Mouse (Mus musculus) heart, adult 18-20 months (tissue): ENCODE results near the gene Gm973. TPM values are rescaled to one million over a fixed set of nuclear protein-coding genes. Genes with fewer than 3 reads are reported as not detected.
A peak's percentile ranks its signal among the peaks of the same experiment; 100 is the strongest.

ENCODE experiments used
- DNase-seq, 2 experiments: peaks; one replicate each; pipeline ENCODE4 v3.0.0; 2021 to 2022; ENCODE audit warnings: mixed read lengths in 1 of 2
- long read RNA-seq, 2 experiments: library from polyadenylated mRNA; stranded (forward); transcript quantifications; one replicate each; pipeline ENCODE4 v2.0.0; 2021
- total RNA-seq, 2 experiments: library from RNA; stranded (reverse); gene quantifications; 2 replicates each; pipeline ENCODE4 v1.2.3; 2021

Gm973 gene
- under 1 TPM in 1 of 2 experiments, not detected in 1; 0.85 TPM for total RNA-seq
- long read RNA-seq, experiment 1 = 0 reads
- long read RNA-seq, experiment 2, partial matches to known transcripts = 0 of 1 reads
- long read RNA-seq, experiment 2, other reads (novel, unspliced or antisense) = 1 of 1 reads

GRCm38 (mm10) chr1:59516026-59516917 lies at the start of gene Gm973:
Gene Gm973, plus strand, starts transcription at chr1:59516264.
- peak; percentile 55 to 68 for DNase-seq

- no peak for DNase-seq
Observed at GRCm38 (mm10) chr1:59469170-59469569, 46.9 kb upstream of the Gm973 start.

GRCm38 (mm10) chr1:59470766-59471165 lies 45.3 kb upstream of the Gm973 start:
- DNase-seq = no peak

GRCm38 (mm10) chr1:59472368-59473180 lies 43.5 kb upstream of the Gm973 start:
- no peak for DNase-seq

- no peak for DNase-seq
Observed at GRCm38 (mm10) chr1:59473181-59473555, 42.9 kb upstream of the Gm973 start.

- no peak for DNase-seq
Observed at GRCm38 (mm10) chr1:59475618-59476017, 40.4 kb upstream of the Gm973 start.

GRCm38 (mm10) chr1:59478911-59479310 lies 37.2 kb upstream of the Gm973 start:
- DNase-seq = no peak

- DNase-seq = peak in 1 of 2 experiments; percentile 38
Observed at GRCm38 (mm10) chr1:59480821-59481455, 35.1 kb upstream of the Gm973 start.

- peak; percentile 96 to 98 for DNase-seq
Observed at GRCm38 (mm10) chr1:59481456-59482291, 34.4 kb upstream of the Gm973 start.

- peak in 1 of 2 experiments; percentile 56 for DNase-seq
Observed at GRCm38 (mm10) chr1:59482331-59482695, 33.8 kb upstream of the Gm973 start, which contains the start of gene Fzd7. Gene Fzd7, plus strand, starts transcription at chr1:59482424.

GRCm38 (mm10) chr1:59482696-59483520 lies 33.2 kb upstream of the Gm973 start:
- peak; percentile 45 to 63 for DNase-seq

- peak; percentile 66 to 78 for DNase-seq
Observed at GRCm38 (mm10) chr1:59483521-59484245, 32.4 kb upstream of the Gm973 start.

GRCm38 (mm10) chr1:59484314-59484713 lies 31.8 kb upstream of the Gm973 start:
- DNase-seq = peak in 1 of 2 experiments; percentile 24

GRCm38 (mm10) chr1:59484791-59485785 lies 31.0 kb upstream of the Gm973 start:
- peak in 1 of 2 experiments; percentile 29 for DNase-seq

GRCm38 (mm10) chr1:59485803-59486202 lies 30.3 kb upstream of the Gm973 start:
- no peak for DNase-seq

GRCm38 (mm10) chr1:59487651-59488051 lies 28.4 kb upstream of the Gm973 start:
- peak; percentile 59 to 69 for DNase-seq

GRCm38 (mm10) chr1:59488481-59488880 lies 27.6 kb upstream of the Gm973 start:
- DNase-seq = no peak

- no peak for DNase-seq
Observed at GRCm38 (mm10) chr1:59488991-59489390, 27.1 kb upstream of the Gm973 start.
